Comparison of ENCODE assay signal across 17 mouse cellular contexts in genomic region chr10:10093713-10094112, GRCm38 (mm10).
A peak's percentile ranks its signal among the peaks of the same experiment; 100 is the strongest.
DNase-seq lines count a peak whose midpoint lies in the region; ATAC-seq and TF ChIP-seq lines count a peak whose summit lies in the region.
"Had no signal": no experiment of that assay in that cellular context is flagged by ENCODE, and none has a peak within 500 bp of the region (broad histone marks: within the 10 kb centered on the region; RNA-seq: fewer than 3 reads in every experiment).

No protein-coding gene starts in this region.

- no peak overlapping the region for H3K4me2 ChIP-seq in stomach, postnatal 0 days (replicated peaks; ENCODE audit: low read depth)
- H3K4me2 ChIP-seq: liver, embryonic 13.5 days had no signal

- 64% methylated on average over 2 of the region's 2 CpGs for WGBS in stomach, postnatal 0 days
- WGBS in limb, embryonic 10.5 days, result 77% methylated on average over 2 of the region's 2 CpGs

- TF ChIP-seq CTCF in stomach, postnatal 0 days (IDR thresholded peaks at IDR 0.05; ENCODE audit: low read depth), result no peak

- ATAC-seq in stomach, postnatal 0 days (ENCODE audit: low FRiP score, low TSS enrichment), result no peak
- ATAC-seq: activated CD4-positive, CD25-positive, alpha-beta regulatory T cell, adult 4 months had no signal

- no peaks in the 10 kb centered on the region for H3K27me3 ChIP-seq in stomach, postnatal 0 days (ENCODE audit: control insufficient read depth, insufficient read depth, low read length)
- no peaks in the 10 kb centered on the region for H3K27me3 ChIP-seq in limb, embryonic 10.5 days (ENCODE audit: low read depth, poor library complexity, severe bottlenecking)
- H3K27me3 ChIP-seq: liver, embryonic 13.5 days had no signal

- TF ChIP-seq EP300 in stomach, postnatal 0 days (optimal IDR thresholded peaks at IDR 0.05), result no peak

- no peaks in the 10 kb centered on the region for H3K4me1 ChIP-seq in stomach, postnatal 0 days (replicated peaks; ENCODE audit: control insufficient read depth, insufficient read depth)
- no peaks in the 10 kb centered on the region for H3K4me1 ChIP-seq in limb, embryonic 10.5 days
- H3K4me1 ChIP-seq: embryonic facial prominence, embryonic 10.5 days; forebrain, embryonic 10.5 days; liver, embryonic 13.5 days had no signal

- H3K36me3 ChIP-seq in stomach, postnatal 0 days (ENCODE audit: control insufficient read depth, insufficient read depth, low read length), result no peaks in the 10 kb centered on the region
- H3K36me3 ChIP-seq in limb, embryonic 10.5 days, result no peaks in the 10 kb centered on the region
- H3K36me3 ChIP-seq: embryonic facial prominence, embryonic 10.5 days; forebrain, embryonic 10.5 days; liver, embryonic 13.5 days had no signal

- DNase-seq in right cerebral cortex, adult 2 months (ENCODE audit: low spot score in 2 of 2), result peak; percentile 48 to 50
- DNase-seq in right cerebral cortex, postnatal 4 days, result no peak
- peak; percentile 19 to 23 for DNase-seq in frontal cortex, postnatal 14 days (ENCODE audit: low spot score in 2 of 2)
- DNase-seq in left cerebral cortex, adult 11 months (ENCODE audit: low spot score), result peak; percentile 30
- DNase-seq in urinary bladder, adult 2 months (ENCODE audit: low spot score), result no peak
- no peak for DNase-seq in stomach, postnatal 0 days (ENCODE audit: low spot score)
- no peak for DNase-seq in limb, embryonic 10.5 days (ENCODE audit: low spot score)
- DNase-seq in heart, adult 8-10 months (ENCODE audit: low spot score), result no peak
- DNase-seq: gastrocnemius, postnatal 36 days; heart, postnatal 4 days; kidney, adult 11 months; liver, embryonic 13.5 days; lung, postnatal 36 days; thymus, postnatal 25 days had no signal

- no peak overlapping the region for H3K4me3 ChIP-seq in stomach, postnatal 0 days (ENCODE audit: low read depth, low read length)
- no peak overlapping the region for H3K4me3 ChIP-seq in limb, embryonic 10.5 days
- H3K4me3 ChIP-seq: embryonic facial prominence, embryonic 10.5 days; forebrain, embryonic 10.5 days; liver, embryonic 13.5 days had no signal

- no peak overlapping the region for H3K9ac ChIP-seq in stomach, postnatal 0 days (ENCODE audit: low read length)
- H3K9ac ChIP-seq: liver, embryonic 13.5 days had no signal

- H3K9me3 ChIP-seq in stomach, postnatal 0 days (ENCODE audit: control insufficient read depth, low read length), result no peaks in the 10 kb centered on the region
- no peaks in the 10 kb centered on the region for H3K9me3 ChIP-seq in limb, embryonic 10.5 days (replicated peaks)
- H3K9me3 ChIP-seq: embryonic facial prominence, embryonic 10.5 days; forebrain, embryonic 10.5 days; liver, embryonic 13.5 days had no signal

- H3K27ac ChIP-seq in stomach, postnatal 0 days (replicated peaks), result no peak overlapping the region
- no peak overlapping the region for H3K27ac ChIP-seq in limb, embryonic 10.5 days
- H3K27ac ChIP-seq: embryonic facial prominence, embryonic 10.5 days; forebrain, embryonic 10.5 days; liver, embryonic 13.5 days had no signal

Comparison
In these comparisons a context has a peak if more than half of its experiments do, and no peak if none do; other contexts are left out.
1. DNase-seq: peak in right cerebral cortex, adult 2 months (2 of 2), frontal cortex, postnatal 14 days (2 of 2) and left cerebral cortex, adult 11 months (single experiment); none in right cerebral cortex, postnatal 4 days (single experiment), urinary bladder, adult 2 months (single experiment), stomach, postnatal 0 days (single experiment), limb, embryonic 10.5 days (single experiment) and heart, adult 8-10 months (single experiment).